Mouse (Mus musculus) E14TG2a.4 (cell line): ENCODE results near the gene Trio.

ENCODE experiments used
- CTCF ChIP-seq: conservative IDR thresholded peaks from 2 replicates; pipeline ENCODE4 v1.5.1; 2014; ENCODE audit warnings: low read length
- POU5F1 ChIP-seq: IDR thresholded peaks from 2 replicates; pipeline ENCODE4 v1.6.1; 2014; ENCODE audit warnings: low read length, borderline replicate concordance

DNA sequence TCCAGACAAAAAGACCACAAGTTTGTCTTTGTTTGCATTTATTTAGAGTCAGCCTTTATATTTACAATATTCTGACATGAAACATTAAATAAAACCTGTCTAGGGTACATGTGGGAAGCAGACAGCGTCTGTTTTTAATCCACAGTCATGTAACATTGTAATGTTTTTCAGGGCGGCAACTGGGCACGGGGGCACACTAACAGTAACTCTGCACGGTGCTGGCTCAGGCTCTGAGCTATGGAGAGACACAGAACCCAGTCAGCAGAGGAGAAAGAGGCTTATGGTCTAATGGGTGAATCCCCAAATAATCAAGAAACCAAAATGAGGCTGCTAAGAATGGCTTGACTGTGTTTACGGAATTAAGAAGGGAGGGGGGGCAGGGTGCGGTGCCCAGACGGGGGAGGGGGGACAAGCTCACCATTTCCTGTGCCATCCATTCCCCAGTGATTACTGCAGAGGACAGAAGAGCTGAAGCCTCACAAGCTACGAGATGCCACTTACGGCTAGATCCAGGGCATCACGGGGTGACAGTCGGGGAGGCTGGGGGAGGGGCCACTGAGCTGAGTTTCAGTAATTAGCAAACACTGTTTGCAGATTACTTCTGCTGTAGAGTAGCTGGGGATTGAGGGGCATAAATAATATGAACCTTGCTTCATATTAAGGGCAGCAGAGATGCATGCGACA is 255.0 kb downstream of the Trio start:
- TF ChIP-seq CTCF (no peak), POU5F1 (no peak)
